Mouse (Mus musculus): ENCODE measurements around the gene Gmppa.
A peak's percentile ranks its signal among the peaks of the same experiment; 100 is the strongest.

Gene Gmppa

GRCm38 (mm10) chr1:75435475-75436328 is at the start of gene Gmppa:
Gene Gmppa, plus strand, starts transcription at chr1:75435930.
- peak in 1 of 2 experiments; percentile 45 for DNase-seq (ENCODE audit: low spot score in 2 of 2)

- DNase-seq (ENCODE audit: low spot score in 2 of 2): no peak
These were observed 49.6 kb upstream of the Gmppa start for GRCm38 (mm10) chr1:75386149-75386548.

GRCm38 (mm10) chr1:75387469-75387928 is 48.2 kb upstream of the Gmppa start:
- DNase-seq (ENCODE audit: low spot score in 2 of 2): no peak

DNA sequence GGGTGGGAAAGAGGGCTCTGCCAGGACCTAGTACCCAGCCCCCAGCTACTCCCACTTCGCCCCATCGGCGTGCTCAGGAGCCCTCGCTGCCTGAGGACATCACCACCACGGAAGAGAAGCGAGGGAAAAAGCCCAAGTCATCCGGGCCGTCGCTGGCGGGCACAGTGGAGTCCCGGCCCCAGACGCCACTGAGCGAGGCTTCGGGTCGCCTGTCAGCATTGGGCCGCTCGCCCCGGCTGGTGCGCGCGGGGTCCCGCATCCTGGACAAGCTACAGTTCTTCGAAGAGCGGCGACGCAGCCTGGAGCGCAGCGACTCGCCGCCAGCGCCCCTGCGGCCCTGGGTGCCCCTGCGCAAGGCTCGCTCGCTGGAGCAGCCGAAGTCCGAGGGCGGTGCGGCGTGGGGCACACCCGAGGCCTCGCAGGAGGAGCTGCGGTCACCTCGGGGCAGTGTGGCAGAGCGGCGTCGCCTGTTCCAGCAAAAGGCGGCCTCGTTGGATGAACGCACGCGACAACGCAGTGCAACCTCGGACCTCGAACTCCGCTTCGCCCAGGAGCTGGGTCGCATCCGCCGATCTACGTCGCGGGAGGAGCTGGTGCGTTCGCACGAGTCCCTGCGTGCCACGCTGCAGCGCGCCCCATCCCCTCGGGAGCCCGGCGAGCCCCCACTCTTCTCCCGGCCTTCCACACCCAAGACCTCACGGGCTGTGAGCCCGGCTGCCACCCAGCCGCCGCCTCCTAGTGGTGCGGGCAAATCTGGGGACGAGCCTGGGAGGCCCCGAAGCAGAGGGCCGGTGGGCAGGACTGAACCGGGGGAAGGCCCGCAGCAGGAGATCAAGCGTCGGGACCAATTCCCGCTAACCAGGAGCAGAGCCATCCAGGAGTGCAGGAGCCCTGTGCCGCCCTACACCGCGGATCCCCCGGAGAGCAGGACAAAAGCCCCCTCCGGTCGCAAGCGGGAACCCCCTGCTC is 47.5 kb upstream of the Gmppa start:
- DNase-seq (ENCODE audit: low spot score in 2 of 2): no peak

- DNase-seq (ENCODE audit: low spot score in 2 of 2): no peak
These were observed 46.7 kb upstream of the Gmppa start for GRCm38 (mm10) chr1:75388898-75389515.

GRCm38 (mm10) chr1:75393139-75393538 is 42.6 kb upstream of the Gmppa start:
- DNase-seq (ENCODE audit: low spot score in 2 of 2): no peak

GRCm38 (mm10) chr1:75393846-75394245 is 41.9 kb upstream of the Gmppa start:
- no peak for DNase-seq (ENCODE audit: low spot score in 2 of 2)

GRCm38 (mm10) chr1:75398761-75399402 is 36.8 kb upstream of the Gmppa start:
- DNase-seq (ENCODE audit: low spot score in 2 of 2): peak in 1 of 2 experiments; percentile 30

DNA sequence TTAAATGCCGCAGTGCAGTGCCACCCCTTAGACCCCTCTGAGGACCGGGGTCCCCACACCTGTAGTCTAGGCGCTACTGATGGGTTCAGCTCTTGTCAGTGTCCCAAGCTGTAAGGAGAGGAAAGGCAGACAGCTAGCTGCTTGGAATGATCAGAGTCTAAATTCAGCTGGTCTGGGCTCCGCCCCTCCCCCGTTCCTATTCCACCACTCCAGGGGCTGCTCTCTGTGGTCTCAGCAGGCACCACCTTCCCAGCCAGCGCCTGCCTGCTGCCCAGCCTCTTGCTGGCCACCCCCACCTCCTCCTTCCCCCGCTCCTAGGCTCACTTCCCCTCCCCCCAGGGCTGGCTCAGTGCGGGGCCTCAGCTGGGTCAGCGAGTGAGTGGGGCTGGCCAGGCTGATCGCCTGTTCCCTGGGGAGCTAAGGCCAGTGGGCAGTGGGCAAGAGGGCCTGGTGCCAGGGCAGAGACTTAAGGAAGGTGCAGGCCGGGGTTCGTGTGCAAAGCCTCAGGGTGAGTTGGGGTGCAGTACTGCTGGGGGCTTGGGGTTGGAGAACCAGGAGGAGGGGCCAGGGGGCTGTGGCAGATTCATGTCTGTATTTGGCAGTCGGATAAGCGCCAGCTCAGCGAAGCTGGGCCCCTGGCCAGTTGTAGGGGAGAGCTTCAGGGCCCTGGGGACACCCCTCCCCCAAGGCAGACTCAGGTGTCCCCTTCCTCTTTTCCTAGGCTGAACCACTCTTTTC is 35.8 kb upstream of the Gmppa start:
- DNase-seq (ENCODE audit: low spot score in 2 of 2): no peak

DNA sequence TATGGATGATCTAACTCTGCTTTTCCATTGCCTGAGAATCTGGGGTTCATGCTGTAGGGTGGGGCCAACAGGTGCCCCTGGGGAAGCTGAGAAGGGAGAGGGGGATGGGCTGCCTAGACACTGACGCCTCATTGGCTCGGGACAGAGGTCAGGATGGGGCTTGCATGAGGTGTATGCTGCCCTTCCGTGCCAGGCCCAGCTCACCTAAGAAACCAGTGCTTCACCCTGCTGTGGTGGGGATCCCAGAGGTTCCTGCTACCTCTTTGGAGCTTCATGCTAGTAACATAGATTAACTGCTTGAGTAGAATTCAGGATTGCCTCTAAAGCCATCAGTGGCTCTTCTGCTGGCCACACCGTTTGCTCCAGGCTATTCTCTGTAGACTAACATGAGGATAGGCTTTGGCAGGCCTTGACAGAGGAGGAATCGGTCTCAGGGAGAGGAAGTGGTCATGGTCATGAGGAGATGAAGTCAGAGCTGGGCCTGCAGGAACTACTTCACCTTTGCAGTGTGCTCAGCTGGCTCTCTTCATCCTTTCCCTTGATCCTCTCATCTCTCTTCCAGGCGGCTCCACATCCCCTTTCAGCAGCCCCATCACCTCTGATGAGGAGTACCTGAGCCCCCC is 35.1 kb upstream of the Gmppa start:
- no peak for DNase-seq (ENCODE audit: low spot score in 2 of 2)

- DNase-seq (ENCODE audit: low spot score in 2 of 2): no peak
These were observed 30.2 kb upstream of the Gmppa start for GRCm38 (mm10) chr1:75405547-75405946.

DNA sequence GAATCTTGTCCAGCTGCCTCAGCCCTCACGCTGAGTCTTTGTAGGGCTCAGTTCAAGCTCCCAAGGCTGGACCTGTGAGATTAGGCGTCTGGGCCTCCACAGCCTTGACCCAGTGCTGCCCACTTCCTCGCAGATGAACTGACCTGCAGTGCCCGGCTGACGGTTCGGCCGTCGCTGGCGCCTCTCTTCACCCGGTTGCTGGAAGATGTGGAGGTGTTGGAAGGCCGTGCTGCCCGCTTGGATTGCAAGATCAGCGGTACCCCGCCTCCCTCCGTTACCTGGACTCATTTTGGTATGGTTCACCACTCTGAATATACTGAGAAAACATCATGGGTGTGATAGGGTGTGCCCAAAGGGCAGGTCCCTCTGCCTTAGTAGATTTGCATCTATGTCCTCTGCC is 29.6 kb upstream of the Gmppa start:
- DNase-seq (ENCODE audit: low spot score in 2 of 2): no peak

- DNase-seq (ENCODE audit: low spot score in 2 of 2): no peak
These were observed 28.7 kb upstream of the Gmppa start for GRCm38 (mm10) chr1:75407056-75407455.

DNA sequence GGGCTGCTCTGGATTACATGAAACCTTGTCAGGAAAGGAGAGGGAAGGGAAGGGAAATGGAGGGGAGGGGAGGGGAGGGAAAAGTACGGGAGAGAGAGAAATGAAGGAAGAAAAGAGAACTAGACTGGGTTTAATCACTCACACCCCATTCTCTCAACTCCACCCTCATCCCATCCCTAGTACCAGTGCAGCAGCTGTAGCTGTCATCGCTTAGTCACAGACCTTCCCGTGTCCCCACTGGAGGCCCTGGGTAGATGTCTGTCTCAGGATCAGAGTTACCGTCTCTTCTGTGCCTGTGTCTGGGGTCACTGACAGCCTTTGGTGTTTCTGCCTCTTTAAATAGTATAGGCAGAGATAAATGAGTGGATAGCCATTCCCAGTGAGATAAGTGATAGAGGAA is 27.5 kb upstream of the Gmppa start:
- no peak for DNase-seq (ENCODE audit: low spot score in 2 of 2)

DNA sequence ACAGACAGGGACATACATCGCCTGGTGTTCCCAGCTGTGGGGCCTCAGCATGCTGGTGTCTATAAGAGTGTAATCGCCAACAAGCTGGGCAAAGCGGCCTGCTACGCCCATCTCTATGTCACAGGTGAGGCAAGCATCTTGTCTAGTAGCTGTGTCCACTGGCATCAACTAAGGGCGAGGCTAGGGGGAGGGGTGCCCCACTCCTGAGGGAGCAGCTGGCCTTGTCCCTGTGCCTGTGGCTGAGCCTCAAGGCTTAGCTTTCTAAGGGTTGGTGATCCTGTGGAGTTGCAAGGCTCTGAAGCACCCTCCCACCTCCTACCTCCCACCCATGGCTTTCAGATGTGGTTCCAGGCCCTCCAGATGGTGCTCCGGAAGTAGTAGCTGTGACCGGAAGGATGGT is 25.8 kb upstream of the Gmppa start:
- no peak for DNase-seq (ENCODE audit: low spot score in 2 of 2)

- no peak for DNase-seq (ENCODE audit: low spot score in 2 of 2)
These were observed 23.5 kb upstream of the Gmppa start for GRCm38 (mm10) chr1:75412196-75412595.

GRCm38 (mm10) chr1:75413749-75414148 is 22.0 kb upstream of the Gmppa start:
- no peak for DNase-seq (ENCODE audit: low spot score in 2 of 2)

GRCm38 (mm10) chr1:75421794-75422193 is 13.9 kb upstream of the Gmppa start:
- DNase-seq (ENCODE audit: low spot score in 2 of 2): no peak

DNA sequence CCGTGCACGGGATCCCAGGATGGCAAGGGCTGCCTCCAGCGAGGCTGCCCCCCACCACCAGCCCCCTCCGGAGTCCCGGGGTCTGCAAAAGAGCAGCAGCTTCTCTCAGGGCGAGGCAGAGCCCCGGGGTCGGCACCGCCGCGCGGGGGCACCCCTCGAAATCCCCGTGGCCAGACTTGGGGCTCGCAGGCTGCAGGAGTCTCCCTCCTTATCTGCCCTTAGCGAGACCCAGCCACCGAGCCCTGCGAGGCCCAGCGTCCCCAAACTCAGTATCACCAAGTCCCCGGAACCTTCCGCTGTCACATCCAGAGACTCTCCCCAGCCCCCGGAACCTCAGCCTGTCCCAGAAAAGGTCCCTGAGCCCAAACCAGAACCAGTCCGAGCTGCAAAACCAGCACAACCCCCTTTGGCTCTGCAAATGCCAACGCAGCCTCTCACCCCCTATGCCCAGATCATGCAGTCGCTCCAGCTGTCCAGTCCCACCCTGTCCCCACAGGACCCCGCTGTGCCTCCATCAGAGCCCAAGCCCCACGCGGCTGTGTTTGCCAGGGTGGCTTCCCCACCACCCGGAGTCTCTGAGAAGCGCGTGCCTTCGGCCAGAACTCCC is 13.4 kb upstream of the Gmppa start:
- DNase-seq (ENCODE audit: low spot score in 2 of 2): no peak
